Mouse (Mus musculus) embryo, embryonic 11.5 days (tissue): ENCODE results near the gene Atpaf1.
A peak's percentile ranks its signal among the peaks of the same experiment; 100 is the strongest.

Experiments used
- DNase-seq: peaks from one replicate; pipeline ENCODE4 v3.0.0-alpha.2; 2012; ENCODE audit warnings: low read depth, low spot score

Gene Atpaf1

GRCm38 (mm10) chr4:115784769-115785510 lies at the start of gene Atpaf1:
Gene Atpaf1, plus strand, starts transcription at chr4:115784812.
- peak; percentile 39 for DNase-seq

- DNase-seq = no peak
These were observed 49.7 kb upstream of the Atpaf1 start for GRCm38 (mm10) chr4:115734867-115735266.

- peak; percentile 99 for DNase-seq
These were observed 47.0 kb upstream of the Atpaf1 start, which contains the start of gene Efcab14 for GRCm38 (mm10) chr4:115737551-115738041. Gene Efcab14, plus strand, starts transcription at chr4:115737744.

DNA sequence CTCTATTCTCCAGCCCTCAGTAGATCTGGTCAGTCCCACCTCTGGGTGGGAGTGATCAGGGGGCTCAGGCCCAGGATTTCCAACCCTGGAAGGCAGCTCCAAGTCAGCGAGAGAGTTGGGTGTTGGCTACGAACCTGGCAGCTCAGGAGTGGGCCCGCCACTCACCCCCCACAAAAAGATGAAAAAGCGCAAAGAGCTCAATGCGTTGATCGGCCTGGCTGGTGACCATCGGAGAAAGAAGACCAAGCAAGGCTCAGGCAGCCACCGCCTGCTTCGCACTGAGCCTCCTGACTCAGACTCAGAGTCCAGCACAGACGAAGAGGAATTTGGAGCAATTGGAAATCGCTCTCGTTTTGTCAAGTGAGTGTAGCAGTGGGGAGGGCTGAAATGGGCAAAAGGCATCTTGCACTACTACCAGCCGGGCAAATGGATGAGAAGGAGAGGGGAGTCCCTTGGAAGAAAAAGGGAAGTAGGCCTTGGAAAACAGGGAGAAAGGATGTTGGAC lies 46.1 kb upstream of the Atpaf1 start:
- no peak for DNase-seq

DNA sequence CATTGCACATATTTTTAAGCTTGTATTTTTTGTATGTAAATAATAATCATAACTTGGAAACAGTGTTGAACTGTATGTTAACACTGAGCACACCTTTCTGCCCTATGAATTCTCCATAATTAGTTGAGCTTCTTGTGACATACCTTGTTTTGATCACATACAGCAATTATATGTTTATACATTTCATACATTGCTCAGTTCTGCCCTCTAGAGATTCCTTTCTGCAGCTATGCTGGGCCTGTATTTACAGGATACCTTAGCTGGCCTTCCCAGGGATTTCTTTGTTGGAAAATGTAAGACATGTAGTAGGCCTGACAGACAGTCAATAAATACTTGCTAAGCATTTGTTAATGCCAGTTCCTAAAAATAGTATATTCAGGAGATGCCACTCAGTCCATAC lies 42.0 kb upstream of the Atpaf1 start:
- DNase-seq = no peak

DNA sequence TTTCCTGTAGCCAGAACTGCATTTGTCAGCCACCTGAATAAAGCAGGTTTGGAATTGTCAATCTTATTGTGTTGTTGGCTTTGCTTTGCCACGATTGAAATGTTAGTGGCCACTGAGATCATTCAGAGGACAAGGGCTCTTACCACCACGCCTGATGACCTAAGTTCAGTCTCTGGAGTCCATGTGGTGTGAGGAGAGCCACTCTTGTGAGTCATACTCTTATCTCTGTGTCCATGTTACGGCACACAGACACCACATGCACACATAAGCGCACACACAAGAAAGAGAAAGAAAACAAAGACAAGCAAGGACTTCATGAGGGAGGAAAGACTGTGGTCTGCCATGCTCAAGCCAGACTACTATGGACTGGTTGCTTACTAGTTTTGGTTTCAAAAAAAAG lies 41.5 kb upstream of the Atpaf1 start:
- DNase-seq = no peak

DNA sequence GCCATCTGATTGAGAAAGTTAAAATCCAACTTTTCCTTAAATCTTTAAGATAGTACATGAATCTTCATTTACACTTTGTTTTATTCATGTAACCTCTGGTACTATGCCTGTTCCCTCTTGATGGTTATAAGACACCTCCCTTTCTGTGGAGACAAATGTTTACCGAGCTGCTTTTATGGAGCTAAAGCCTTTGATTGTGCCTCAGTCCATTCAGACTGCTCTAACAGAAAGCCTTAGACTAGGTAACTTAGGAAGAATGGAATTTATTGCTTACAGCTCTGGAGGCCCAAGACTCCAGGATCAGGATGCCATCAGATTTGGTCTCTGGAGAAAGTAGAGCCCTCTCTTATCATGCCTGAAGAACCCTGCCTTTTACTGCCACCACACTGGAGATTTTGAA lies 36.4 kb upstream of the Atpaf1 start:
- no peak for DNase-seq

GRCm38 (mm10) chr4:115749336-115749735 lies 35.3 kb upstream of the Atpaf1 start:
- no peak for DNase-seq

- no peak for DNase-seq
These were observed 30.5 kb upstream of the Atpaf1 start for GRCm38 (mm10) chr4:115754101-115754500.

- DNase-seq = no peak
These were observed 29.8 kb upstream of the Atpaf1 start for GRCm38 (mm10) chr4:115754851-115755250.

GRCm38 (mm10) chr4:115761206-115761605 lies 23.4 kb upstream of the Atpaf1 start:
- no peak for DNase-seq

DNA sequence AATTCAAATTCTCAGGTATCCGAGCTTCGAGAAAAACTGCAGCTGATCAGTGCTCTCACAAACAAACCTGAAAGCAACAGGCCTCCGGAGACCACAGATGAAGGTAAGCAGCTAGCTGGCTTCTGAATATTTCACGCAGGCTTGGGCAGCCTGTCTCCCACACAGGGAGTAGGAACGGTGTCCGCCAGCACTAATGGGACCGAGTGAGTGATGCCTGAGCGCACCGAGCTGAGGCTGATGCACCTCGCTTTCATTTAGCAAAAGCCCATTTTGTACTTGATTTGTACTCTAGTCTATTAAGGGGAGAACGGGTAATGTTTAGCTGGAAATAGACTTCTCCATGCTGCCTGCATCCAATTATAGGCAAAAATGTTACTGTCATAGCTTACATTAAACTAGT lies 20.0 kb upstream of the Atpaf1 start:
- no peak for DNase-seq

- no peak for DNase-seq
These were observed 16.8 kb upstream of the Atpaf1 start for GRCm38 (mm10) chr4:115767647-115768467.

- no peak for DNase-seq
These were observed 9.6 kb upstream of the Atpaf1 start for GRCm38 (mm10) chr4:115775056-115775455.

DNA sequence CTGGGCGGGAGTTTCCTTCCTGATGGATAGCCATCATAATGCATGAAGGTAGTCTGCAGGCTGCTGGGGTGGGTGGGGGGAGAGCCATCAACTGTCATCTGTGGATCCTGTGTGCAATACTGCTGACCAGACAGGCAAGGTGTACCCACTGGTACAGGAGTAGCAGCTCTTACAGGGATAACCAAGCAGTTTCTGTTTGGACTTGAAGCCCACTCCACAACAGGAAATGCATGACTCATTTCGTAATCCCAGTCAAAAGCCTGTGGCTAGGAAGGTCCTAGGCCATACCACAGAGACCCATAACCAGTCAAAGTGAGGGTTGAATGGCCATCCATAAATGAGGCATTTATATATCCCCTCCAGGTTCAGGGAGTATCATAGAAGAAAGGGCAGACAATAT lies 7.0 kb upstream of the Atpaf1 start:
- no peak for DNase-seq

DNA sequence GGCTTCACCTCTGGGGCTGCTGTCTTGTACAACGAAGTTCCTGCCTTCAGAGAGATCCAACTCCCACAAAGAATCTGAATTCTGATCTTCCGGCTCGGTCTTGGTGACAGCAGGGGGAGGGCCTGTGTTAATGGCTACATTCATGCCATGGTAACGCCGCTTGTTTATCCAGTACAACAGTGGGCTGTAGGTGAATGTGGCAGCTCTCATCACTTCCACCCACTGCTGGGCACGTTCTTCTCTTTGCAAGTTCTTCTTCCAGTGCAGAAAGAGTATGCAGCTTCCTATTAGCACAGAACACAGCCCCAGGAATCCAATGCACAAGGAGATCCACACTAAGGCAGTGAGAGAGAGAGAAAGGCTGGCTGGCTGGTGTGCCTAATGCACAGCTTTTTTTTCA lies 4.3 kb upstream of the Atpaf1 start:
- DNase-seq = no peak

DNA sequence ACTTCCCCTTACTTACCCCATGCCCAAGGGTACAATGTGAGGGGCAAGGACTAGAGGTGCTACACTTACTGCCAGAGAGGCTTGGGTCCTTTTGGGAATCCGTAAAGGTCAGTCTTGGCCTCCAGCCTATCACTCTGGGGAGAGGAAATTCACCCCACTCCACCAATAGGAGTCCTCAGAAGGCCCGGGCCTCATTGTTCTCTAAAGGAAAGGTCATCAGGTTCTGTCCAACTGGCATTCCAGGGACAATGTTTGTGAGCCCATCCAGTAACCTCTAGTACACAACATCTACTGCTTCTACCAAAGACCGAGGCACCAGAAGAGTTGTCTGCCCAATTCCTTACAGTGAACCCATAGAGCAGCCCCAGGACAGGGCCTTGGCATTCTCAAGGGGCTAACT lies 3.7 kb upstream of the Atpaf1 start, which contains the start of gene Tex38:
Tex38 (minus strand) TSS at position 101 of the 400 bp plus-strand sequence.
- no peak for DNase-seq

DNA sequence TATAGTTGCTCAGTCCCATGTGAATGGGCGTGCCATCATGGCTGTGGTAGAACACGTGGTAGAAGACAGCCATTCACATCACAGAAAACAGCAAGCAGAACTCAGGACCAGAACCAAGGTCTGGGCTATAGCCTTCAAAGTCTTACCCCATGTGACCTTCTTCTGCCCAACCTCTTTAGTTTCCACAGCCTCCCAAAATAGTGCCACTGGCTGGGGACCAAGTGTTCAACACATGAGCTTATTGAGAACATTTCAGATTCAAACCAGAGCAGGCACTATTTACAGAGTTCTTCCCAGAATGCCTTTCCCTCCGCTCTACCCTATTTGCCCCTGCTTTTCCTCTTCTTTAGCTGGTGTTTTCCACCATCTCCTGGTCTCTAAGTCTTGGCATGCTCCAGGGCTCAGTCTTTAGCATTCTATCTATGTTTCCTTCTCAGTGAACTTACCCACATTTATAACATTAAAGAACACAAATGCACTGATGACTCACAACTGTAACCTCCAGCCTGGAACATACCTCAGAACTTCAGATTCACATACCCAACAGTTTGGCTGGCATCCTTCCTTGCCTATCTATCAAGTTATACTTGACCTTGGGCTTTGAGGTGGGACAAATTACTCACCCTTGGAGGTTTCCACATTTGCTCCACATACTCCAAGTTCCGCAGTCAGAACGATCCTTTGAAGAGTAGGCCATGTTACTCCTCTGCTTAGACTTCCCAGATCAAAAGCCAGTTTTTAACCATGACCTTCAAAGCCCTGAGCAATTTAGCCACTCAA lies 2.4 kb upstream of the Atpaf1 start:
- no peak for DNase-seq

DNA sequence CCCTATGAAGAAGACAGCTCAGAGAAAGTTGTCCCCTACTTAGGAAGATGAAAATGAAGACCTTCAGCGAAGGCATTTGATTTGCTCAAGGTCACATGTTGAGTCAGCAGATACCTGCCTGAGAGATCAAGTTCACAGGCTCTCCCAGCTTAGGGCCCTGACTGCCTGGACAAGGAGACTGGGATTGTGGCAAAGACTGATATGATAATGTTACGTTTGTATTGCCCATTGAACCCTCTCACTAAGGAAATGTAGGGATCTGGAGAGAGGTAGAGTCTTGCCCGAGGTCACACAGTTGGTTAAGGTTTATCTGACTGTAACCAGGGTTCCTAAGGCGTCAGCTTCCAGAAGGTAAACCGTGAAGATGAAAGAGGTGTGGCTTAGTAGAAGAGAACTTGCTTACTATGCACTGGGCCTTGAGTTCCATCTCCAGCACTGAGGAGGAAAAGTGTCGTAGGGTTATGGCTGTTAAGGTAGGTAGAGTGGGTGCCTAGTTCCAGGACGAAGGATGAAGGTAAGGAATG lies 961 bp downstream of the Atpaf1 start:
- DNase-seq = no peak

GRCm38 (mm10) chr4:115790864-115791263 lies 6.3 kb downstream of the Atpaf1 start:
- DNase-seq = no peak

- DNase-seq = no peak
These were observed 10.7 kb downstream of the Atpaf1 start for GRCm38 (mm10) chr4:115795360-115795759.
